Mouse (Mus musculus) thymus, adult 18-20 months (tissue): Measurements from ENCODE around the gene Tmem18.
A peak's percentile ranks its signal among the peaks of the same experiment; 100 is the strongest.

Experiments
- DNase-seq, 2 experiments: peaks; one replicate each; pipeline ENCODE4 v3.0.0; 2022; ENCODE audit warnings: mixed read lengths in 2 of 2

The Tmem18 gene

GRCm38 (mm10) chr12:30584356-30584740 is at the start of gene Tmem18:
TSS of gene Tmem18 (plus strand) at chr12:30584426.
- peak; percentile 55 to 61 for DNase-seq

GRCm38 (mm10) chr12:30557349-30557748 is 26.9 kb upstream of the Tmem18 start:
- no peak for DNase-seq

- DNase-seq, result no peak
These were observed 22.8 kb upstream of the Tmem18 start for GRCm38 (mm10) chr12:30561411-30561810.

- no peak for DNase-seq
These were observed 12.2 kb upstream of the Tmem18 start for GRCm38 (mm10) chr12:30572075-30572474.

- DNase-seq, result no peak
These were observed 8.3 kb upstream of the Tmem18 start for GRCm38 (mm10) chr12:30575952-30576351.

GRCm38 (mm10) chr12:30578019-30578418 is 6.2 kb upstream of the Tmem18 start:
- DNase-seq, result no peak

- DNase-seq, result no peak
These were observed 2.9 kb upstream of the Tmem18 start for GRCm38 (mm10) chr12:30581277-30581676.

GRCm38 (mm10) chr12:30583586-30584355 is 455 bp upstream of the Tmem18 start:
- DNase-seq, result no peak

- no peak for DNase-seq
These were observed 637 bp downstream of the Tmem18 start for GRCm38 (mm10) chr12:30584863-30585262.

GRCm38 (mm10) chr12:30591832-30592231 is 7.6 kb downstream of the Tmem18 start:
- no peak for DNase-seq

- peak in 1 of 2 experiments; percentile 8 for DNase-seq
These were observed 12.7 kb downstream of the Tmem18 start for GRCm38 (mm10) chr12:30596818-30597407.

GRCm38 (mm10) chr12:30598955-30599354 is 14.7 kb downstream of the Tmem18 start:
- no peak for DNase-seq

- DNase-seq, result no peak
These were observed 15.2 kb downstream of the Tmem18 start for GRCm38 (mm10) chr12:30599474-30599873.

GRCm38 (mm10) chr12:30599997-30600396 is 15.8 kb downstream of the Tmem18 start:
- no peak for DNase-seq

- DNase-seq, result no peak
These were observed 19.8 kb downstream of the Tmem18 start for GRCm38 (mm10) chr12:30604012-30604411.

- no peak for DNase-seq
These were observed 20.6 kb downstream of the Tmem18 start for GRCm38 (mm10) chr12:30604876-30605275.

- no peak for DNase-seq
These were observed 21.7 kb downstream of the Tmem18 start for GRCm38 (mm10) chr12:30605941-30606340.

- no peak for DNase-seq
These were observed 22.5 kb downstream of the Tmem18 start for GRCm38 (mm10) chr12:30606743-30607142.

GRCm38 (mm10) chr12:30618425-30618824 is 34.2 kb downstream of the Tmem18 start:
- DNase-seq, result no peak

- DNase-seq, result no peak
These were observed 44.2 kb downstream of the Tmem18 start for GRCm38 (mm10) chr12:30628466-30628865.

GRCm38 (mm10) chr12:30634534-30634933 is 50.3 kb downstream of the Tmem18 start:
- DNase-seq, result no peak
